ENCODE assay signal across 8 mouse cellular contexts in the genomic region with DNA sequence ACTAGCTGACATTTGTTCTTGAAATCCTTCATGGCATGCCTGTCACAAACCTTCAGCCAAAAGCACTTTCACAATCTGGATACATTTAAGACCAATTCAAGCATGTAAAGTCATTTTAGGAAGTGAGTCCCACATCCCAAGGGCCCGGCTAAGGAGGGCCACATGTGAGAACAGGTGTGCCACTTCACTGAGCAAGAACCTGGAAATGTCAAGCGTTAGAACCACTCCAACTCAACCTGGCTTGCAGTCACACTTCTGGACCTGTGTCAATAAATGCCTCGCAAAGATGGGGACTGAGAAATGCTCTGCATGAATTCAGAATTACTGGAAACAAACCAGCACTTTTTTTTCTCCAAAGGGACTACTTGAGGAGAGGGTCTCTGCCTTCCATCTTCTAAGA. TPM values are rescaled to one million over a fixed set of nuclear protein-coding genes. Genes with fewer than 3 reads are reported as not detected.
DNase-seq lines count a peak whose midpoint lies in the region; ATAC-seq and TF ChIP-seq lines count a peak whose summit lies in the region.
"Had no signal": no experiment of that assay in that cellular context is flagged by ENCODE, and none has a peak within 500 bp of the region (broad histone marks: within the 10 kb centered on the region; RNA-seq: fewer than 3 reads in every experiment).

No protein-coding gene starts in this region.

- H3K4me2 ChIP-seq in embryonic facial prominence, embryonic 13.5 days = peak overlapping the region; percentile 50
- peak overlapping the region; percentile 55; the same call in 1 of the 2 replicates for H3K4me2 ChIP-seq in intestine, embryonic 16.5 days (ENCODE audit: low read depth, low read length)

- 41% methylated on average over 3 of the region's 3 CpGs for WGBS in kidney, adult 2 months
- WGBS in embryonic facial prominence, embryonic 13.5 days = 53% methylated on average over 3 of the region's 3 CpGs
- 54% methylated on average over 3 of the region's 3 CpGs for WGBS in intestine, embryonic 16.5 days

- TF ChIP-seq CTCF in kidney, adult 2 months (conservative IDR thresholded peaks at IDR 0.05; ENCODE audit: insufficient read depth, insufficient read length, low read depth, low read length) = no peak

- H3K27me3 ChIP-seq in kidney, adult 2 months (replicated peaks; ENCODE audit: control insufficient read depth, insufficient read depth, low read length) = no peaks in the 10 kb centered on the region
- H3K27me3 ChIP-seq in embryonic facial prominence, embryonic 13.5 days = no peaks in the 10 kb centered on the region
- H3K27me3 ChIP-seq in intestine, embryonic 16.5 days (replicated peaks; ENCODE audit: control insufficient read depth, insufficient read depth, low read length) = no peaks in the 10 kb centered on the region

- peaks cover 4% of the 10 kb centered on the region for H3K4me1 ChIP-seq in kidney, adult 2 months (ENCODE audit: control insufficient read depth, insufficient read depth, low read length)
- peaks cover 25% of the 10 kb centered on the region for H3K4me1 ChIP-seq in embryonic facial prominence, embryonic 13.5 days
- peaks cover 10% of the 10 kb centered on the region for H3K4me1 ChIP-seq in intestine, embryonic 16.5 days (ENCODE audit: control insufficient read depth, insufficient read depth, low read length)

- no peaks in the 10 kb centered on the region; the same call in 1 of the 2 replicates for H3K9me3 ChIP-seq in embryonic facial prominence, embryonic 13.5 days
- no peaks in the 10 kb centered on the region for H3K9me3 ChIP-seq in intestine, embryonic 16.5 days (ENCODE audit: control insufficient read depth, low read length)
- H3K9me3 ChIP-seq: G1E had no signal

- peak overlapping the region; percentile 29; the same call in 1 of the 2 replicates for H3K27ac ChIP-seq in kidney, adult 2 months (ENCODE audit: insufficient read depth, low read depth, low read length)
- peak overlapping the region; percentile 77 for H3K27ac ChIP-seq in embryonic facial prominence, embryonic 13.5 days
- peak overlapping the region; percentile 38 for H3K27ac ChIP-seq in intestine, embryonic 16.5 days (ENCODE audit: low read length)

- DNase-seq in kidney, adult 2 months = no peak
- no peak for DNase-seq in kidney, adult 8-10 months
- DNase-seq in lung, postnatal 10 days = peak; percentile 29
- DNase-seq in spleen, postnatal 14 days (ENCODE audit: low spot score in 2 of 2) = no peak
- DNase-seq in thymus, postnatal 36 days = no peak

- ATAC-seq in embryonic facial prominence, embryonic 13.5 days (ENCODE audit: insufficient number of reproducible peaks, insufficient read depth, low FRiP score, low TSS enrichment, low read depth) = no peak
- no peak for ATAC-seq in intestine, embryonic 16.5 days

- no peak for TF ChIP-seq POLR2A in kidney, adult 2 months (IDR thresholded peaks at IDR 0.05; ENCODE audit: low read depth, low read length)

- no peaks in the 10 kb centered on the region for H3K36me3 ChIP-seq in kidney, adult 2 months (ENCODE audit: control insufficient read depth, insufficient read depth, low read length)
- H3K36me3 ChIP-seq in embryonic facial prominence, embryonic 13.5 days = no peaks in the 10 kb centered on the region
- no peaks in the 10 kb centered on the region for H3K36me3 ChIP-seq in intestine, embryonic 16.5 days (ENCODE audit: control insufficient read depth, insufficient read depth, low read length)
- H3K36me3 ChIP-seq: G1E had no signal

- no peak overlapping the region for H3K9ac ChIP-seq in embryonic facial prominence, embryonic 13.5 days
- no peak overlapping the region; the same call in 1 of the 2 replicates for H3K9ac ChIP-seq in intestine, embryonic 16.5 days (ENCODE audit: low read depth, low read length)

- H3K4me3 ChIP-seq in kidney, adult 2 months (ENCODE audit: insufficient read depth, low read depth, low read length) = no peak overlapping the region
- H3K4me3 ChIP-seq in embryonic facial prominence, embryonic 13.5 days = no peak overlapping the region
- H3K4me3 ChIP-seq in intestine, embryonic 16.5 days (ENCODE audit: low read length) = peak overlapping the region; percentile 43; the same call in 1 of the 2 replicates

RNA-seq across cellular contexts. Expression of gene Cavin2, which starts 0.7 kb away (rescaled TPM):
- 20.9 TPM in 2 replicates for polyA plus RNA-seq in kidney, adult 2 months (2012; rRNA removed)
- polyA plus RNA-seq in embryonic facial prominence, embryonic 13.5 days (2015; fragmentation: Nextera tagmentation; extraction: Ambion mirVana) = 13.8 and 15.0 TPM in 2 replicates
- 72.7 and 76.3 TPM in 2 replicates for polyA plus RNA-seq in intestine, embryonic 16.5 days (2015; fragmentation: Nextera tagmentation; extraction: Ambion mirVana)
- polyA plus RNA-seq: G1E had no signal
